Mouse (Mus musculus): Measurements from ENCODE around the gene Fastkd1. TPM values are rescaled to one million over a fixed set of nuclear protein-coding genes. Genes with fewer than 3 reads are reported as not detected.

Gene Fastkd1
- polyA plus RNA-seq, 1 experiment from 2014 or later = 16.9 TPM

GRCm38 (mm10) chr2:69714126-69714525, 810 bp upstream of the Fastkd1 start:
- Histone ChIP-seq H3K27me3 (ENCODE audit: control insufficient read depth, insufficient read depth, low read length) (no peaks in the 10 kb centered on the region), H3K9ac (replicated peaks; ENCODE audit: low read depth, low read length) (no peak overlapping the region), H3K27ac (ENCODE audit: low read length) (no peak overlapping the region), H3K4me3 (ENCODE audit: low read depth, low read length) (no peak overlapping the region), H3K4me2 (replicated peaks; ENCODE audit: low read depth, low read length) (no peak overlapping the region), H3K4me1 (ENCODE audit: control insufficient read depth, insufficient read depth, low read length) (no peaks in the 10 kb centered on the region), H3K9me3 (ENCODE audit: control insufficient read depth, low read depth, low read length) (no peaks in the 10 kb centered on the region), H3K36me3 (ENCODE audit: control insufficient read depth, insufficient read depth, low read length) (no peaks in the 10 kb centered on the region)
- WGBS = 82% methylated on average over 5 of the region's 5 CpGs
- no peak for ATAC-seq (ENCODE audit: insufficient number of reproducible peaks, insufficient read depth, low FRiP score, low read depth)

GRCm38 (mm10) chr2:69713626-69714014, 304 bp upstream of the Fastkd1 start:
- Histone ChIP-seq H3K36me3 (ENCODE audit: control insufficient read depth, insufficient read depth, low read length) (no peaks in the 10 kb centered on the region), H3K9me3 (ENCODE audit: control insufficient read depth, low read depth, low read length) (no peaks in the 10 kb centered on the region), H3K27ac (ENCODE audit: low read length) (no peak overlapping the region), H3K27me3 (ENCODE audit: control insufficient read depth, insufficient read depth, low read length) (no peaks in the 10 kb centered on the region), H3K4me1 (ENCODE audit: control insufficient read depth, insufficient read depth, low read length) (no peaks in the 10 kb centered on the region), H3K4me3 (ENCODE audit: low read depth, low read length) (peak overlapping the region; percentile 87), H3K9ac (replicated peaks; ENCODE audit: low read depth, low read length) (no peak overlapping the region), H3K4me2 (replicated peaks; ENCODE audit: low read depth, low read length) (peak overlapping the region; percentile 58; the same call in 1 of the 2 replicates)
- WGBS = 28% methylated on average over 4 of the region's 4 CpGs
- no peak for ATAC-seq (ENCODE audit: insufficient number of reproducible peaks, insufficient read depth, low FRiP score, low read depth)

GRCm38 (mm10) chr2:69712171-69712570, 1.1 kb downstream of the Fastkd1 start:
- 84% methylated on average over 14 of the region's 14 CpGs for WGBS
- Histone ChIP-seq H3K36me3 (ENCODE audit: control insufficient read depth, insufficient read depth, low read length) (peaks cover under 1% of the 10 kb centered on the region; the same call in 1 of the 2 replicates), H3K4me1 (ENCODE audit: control insufficient read depth, insufficient read depth, low read length) (no peaks in the 10 kb centered on the region), H3K4me3 (ENCODE audit: low read depth, low read length) (no peak overlapping the region), H3K27me3 (ENCODE audit: control insufficient read depth, insufficient read depth, low read length) (no peaks in the 10 kb centered on the region), H3K27ac (ENCODE audit: low read length) (no peak overlapping the region), H3K9me3 (ENCODE audit: control insufficient read depth, low read depth, low read length) (no peaks in the 10 kb centered on the region), H3K4me2 (replicated peaks; ENCODE audit: low read depth, low read length) (no peak overlapping the region), H3K9ac (replicated peaks; ENCODE audit: low read depth, low read length) (no peak overlapping the region)
- no peak for ATAC-seq (ENCODE audit: insufficient number of reproducible peaks, insufficient read depth, low FRiP score, low read depth)

- peaks cover 25% of the 10 kb centered on the region for H3K36me3 ChIP-seq (ENCODE audit: control insufficient read depth, insufficient read depth, low read length)
Measured at GRCm38 (mm10) chr2:69700446-69700845, 12.9 kb downstream of the Fastkd1 start.

GRCm38 (mm10) chr2:69693501-69693900, 19.8 kb downstream of the Fastkd1 start:
- H3K4me3 ChIP-seq (ENCODE audit: low read depth, low read length) = no peak overlapping the region
- H3K4me1 ChIP-seq (ENCODE audit: control insufficient read depth, insufficient read depth, low read length) = no peaks in the 10 kb centered on the region
- peaks cover 12% of the 10 kb centered on the region for H3K36me3 ChIP-seq (ENCODE audit: control insufficient read depth, insufficient read depth, low read length)
- H3K9ac ChIP-seq (replicated peaks; ENCODE audit: low read depth, low read length) = no peak overlapping the region
- WGBS = 93% methylated on average over 11 of the region's 11 CpGs
- H3K27ac ChIP-seq (ENCODE audit: low read length) = no peak overlapping the region
- H3K27me3 ChIP-seq (ENCODE audit: control insufficient read depth, insufficient read depth, low read length) = no peaks in the 10 kb centered on the region
- no peaks in the 10 kb centered on the region for H3K9me3 ChIP-seq (ENCODE audit: control insufficient read depth, low read depth, low read length)
- no peak overlapping the region for H3K4me2 ChIP-seq (replicated peaks; ENCODE audit: low read depth, low read length)
- ATAC-seq (ENCODE audit: insufficient number of reproducible peaks, insufficient read depth, low FRiP score, low read depth) = no peak

More at GRCm38 (mm10) chr2:69700446-69700845, 12.9 kb downstream of the Fastkd1 start:
- H3K27me3 ChIP-seq (ENCODE audit: control insufficient read depth, insufficient read depth, low read length) = no peaks in the 10 kb centered on the region
- H3K27ac ChIP-seq (ENCODE audit: low read length) = no peak overlapping the region
- H3K9ac ChIP-seq (replicated peaks; ENCODE audit: low read depth, low read length) = no peak overlapping the region
- ATAC-seq (ENCODE audit: insufficient number of reproducible peaks, insufficient read depth, low FRiP score, low read depth) = no peak
- no peaks in the 10 kb centered on the region for H3K4me1 ChIP-seq (ENCODE audit: control insufficient read depth, insufficient read depth, low read length)
- WGBS = 93% methylated on average over 8 of the region's 8 CpGs
- no peak overlapping the region for H3K4me2 ChIP-seq (replicated peaks; ENCODE audit: low read depth, low read length)
- no peak overlapping the region for H3K4me3 ChIP-seq (ENCODE audit: low read depth, low read length)
- no peaks in the 10 kb centered on the region for H3K9me3 ChIP-seq (ENCODE audit: control insufficient read depth, low read depth, low read length)

GRCm38 (mm10) chr2:69690843-69691242, 22.5 kb downstream of the Fastkd1 start:
- no peak for ATAC-seq (ENCODE audit: insufficient number of reproducible peaks, insufficient read depth, low FRiP score, low read depth)
- no peaks in the 10 kb centered on the region for H3K27me3 ChIP-seq (ENCODE audit: control insufficient read depth, insufficient read depth, low read length)
- peaks cover 14% of the 10 kb centered on the region for H3K36me3 ChIP-seq (ENCODE audit: control insufficient read depth, insufficient read depth, low read length)
- 87% methylated on average over 6 of the region's 6 CpGs for WGBS
- no peaks in the 10 kb centered on the region for H3K4me1 ChIP-seq (ENCODE audit: control insufficient read depth, insufficient read depth, low read length)
- no peaks in the 10 kb centered on the region for H3K9me3 ChIP-seq (ENCODE audit: control insufficient read depth, low read depth, low read length)
- no peak overlapping the region for H3K9ac ChIP-seq (replicated peaks; ENCODE audit: low read depth, low read length)
- H3K4me3 ChIP-seq (ENCODE audit: low read depth, low read length) = no peak overlapping the region
- no peak overlapping the region for H3K27ac ChIP-seq (ENCODE audit: low read length)
- H3K4me2 ChIP-seq (replicated peaks; ENCODE audit: low read depth, low read length) = no peak overlapping the region

- H3K27ac ChIP-seq (ENCODE audit: low read length) = no peak overlapping the region
- H3K4me3 ChIP-seq (ENCODE audit: low read depth, low read length) = no peak overlapping the region
- H3K9ac ChIP-seq (replicated peaks; ENCODE audit: low read depth, low read length) = no peak overlapping the region
- no peak for ATAC-seq (ENCODE audit: insufficient number of reproducible peaks, insufficient read depth, low FRiP score, low read depth)
- H3K4me2 ChIP-seq (replicated peaks; ENCODE audit: low read depth, low read length) = no peak overlapping the region
- peaks cover 14% of the 10 kb centered on the region for H3K36me3 ChIP-seq (ENCODE audit: control insufficient read depth, insufficient read depth, low read length)
- WGBS = 88% methylated on average over 3 of the region's 3 CpGs
- no peaks in the 10 kb centered on the region for H3K27me3 ChIP-seq (ENCODE audit: control insufficient read depth, insufficient read depth, low read length)
- H3K9me3 ChIP-seq (ENCODE audit: control insufficient read depth, low read depth, low read length) = no peaks in the 10 kb centered on the region
- no peaks in the 10 kb centered on the region for H3K4me1 ChIP-seq (ENCODE audit: control insufficient read depth, insufficient read depth, low read length)
Measured at GRCm38 (mm10) chr2:69690214-69690613, 23.1 kb downstream of the Fastkd1 start.

GRCm38 (mm10) chr2:69684488-69684887, 28.8 kb downstream of the Fastkd1 start:
- Histone ChIP-seq H3K9me3 (ENCODE audit: control insufficient read depth, low read depth, low read length) (no peaks in the 10 kb centered on the region), H3K36me3 (ENCODE audit: control insufficient read depth, insufficient read depth, low read length) (peaks cover 2% of the 10 kb centered on the region; the same call in 1 of the 2 replicates), H3K9ac (replicated peaks; ENCODE audit: low read depth, low read length) (no peak overlapping the region), H3K27me3 (ENCODE audit: control insufficient read depth, insufficient read depth, low read length) (no peaks in the 10 kb centered on the region), H3K4me3 (ENCODE audit: low read depth, low read length) (no peak overlapping the region), H3K27ac (ENCODE audit: low read length) (no peak overlapping the region), H3K4me1 (ENCODE audit: control insufficient read depth, insufficient read depth, low read length) (no peaks in the 10 kb centered on the region), H3K4me2 (replicated peaks; ENCODE audit: low read depth, low read length) (no peak overlapping the region)
- 92% methylated on average over 3 of the region's 3 CpGs for WGBS
- ATAC-seq (ENCODE audit: insufficient number of reproducible peaks, insufficient read depth, low FRiP score, low read depth) = no peak

Data from stomach, embryonic 14.5 days (tissue).